10 mouse cellular contexts compared by ENCODE assay signal in the genomic region with DNA sequence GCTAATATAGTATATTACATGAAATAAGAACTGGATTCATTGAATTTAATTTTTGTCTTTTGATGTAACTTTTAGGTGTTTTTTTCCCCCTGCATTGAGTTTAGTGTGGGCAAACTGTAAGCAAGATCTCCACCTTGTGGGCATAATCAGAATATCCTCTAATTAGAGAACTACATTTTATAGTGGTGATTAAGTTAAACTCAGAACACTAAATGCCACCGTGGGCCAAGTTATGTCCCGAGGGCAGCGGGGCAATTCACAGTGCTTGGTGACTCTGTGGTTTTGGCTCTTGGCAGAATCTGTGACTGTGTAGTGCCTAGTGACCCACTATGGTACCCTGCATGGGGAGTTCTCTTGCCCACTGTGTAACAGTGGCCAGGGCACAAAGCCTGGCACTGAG. TPM values are rescaled to one million over a fixed set of nuclear protein-coding genes. Genes with fewer than 3 reads are reported as not detected.
DNase-seq lines count a peak whose midpoint lies in the region; ATAC-seq lines count a peak whose summit lies in the region.
"Had no signal": no experiment of that assay in that cellular context is flagged by ENCODE, and none has a peak within 500 bp of the region (broad histone marks: within the 10 kb centered on the region; RNA-seq: fewer than 3 reads in every experiment).

No protein-coding gene starts in this region.

- intact Hi-C loops in left cerebral cortex, postnatal 10 days (cut with DNase I): loop anchor here (2.0 to 10.0 kb wide), 6 partner anchors 201 to 746 kb away; a partner anchor contains a TSS
- intact Hi-C loops in left cerebral cortex, postnatal 36 days (cut with DNase I): loop anchor here (1.0 to 10.0 kb wide), 4 partner anchors 421 to 749 kb away; no protein-coding TSS in a partner anchor

- no peaks in the 10 kb centered on the region for H3K36me3 ChIP-seq in limb, embryonic 10.5 days
- H3K36me3 ChIP-seq: limb, embryonic 15.5 days had no signal

- H3K4me3 ChIP-seq in limb, embryonic 10.5 days: no peak overlapping the region
- H3K4me3 ChIP-seq: erythroblast, embryonic 14.5 days; limb, embryonic 15.5 days had no signal

- H3K4me1 ChIP-seq in limb, embryonic 10.5 days: peaks cover 41% of the 10 kb centered on the region

- 42% methylated on average over 3 of the region's 3 CpGs for WGBS in limb, embryonic 10.5 days

- peak; percentile 51 for ATAC-seq in activated CD4-positive, CD25-positive, alpha-beta regulatory T cell, adult 4 months

- peak; percentile 9 to 61 for DNase-seq in adrenal gland, adult (ENCODE audit: inconsistent age in 2 of 2, low spot score in 1 of 2)
- DNase-seq in adrenal gland, postnatal 10 days: no peak
- DNase-seq in left cerebral cortex, adult 11 months (ENCODE audit: low spot score): peak; percentile 49
- no peak for DNase-seq in left cerebral cortex, postnatal 10 days (ENCODE audit: extremely low spot score in 1 of 2, low spot score in 2 of 2)
- peak; percentile 33 for DNase-seq in limb, embryonic 10.5 days (ENCODE audit: low spot score)
- no peak for DNase-seq in yolk sac, embryonic 10.5 days (ENCODE audit: low spot score)
- no peak for DNase-seq in left cerebral cortex, postnatal 36 days (ENCODE audit: low spot score in 2 of 2)

- 0 out of 2 replicates have a peak, but pooled peaks cover 17% of the 10 kb centered on the region for H3K27me3 ChIP-seq in limb, embryonic 10.5 days (ENCODE audit: low read depth, poor library complexity, severe bottlenecking)

- H3K9me3 ChIP-seq in limb, embryonic 10.5 days (replicated peaks): no peaks in the 10 kb centered on the region
- H3K9me3 ChIP-seq: limb, embryonic 15.5 days had no signal

- no peak overlapping the region for H3K27ac ChIP-seq in limb, embryonic 10.5 days
- H3K27ac ChIP-seq: limb, embryonic 15.5 days had no signal

RNA-seq across cellular contexts. Expression of a gene that starts 1.1 kb away (rescaled TPM):
- total RNA-seq in adrenal gland, postnatal 10 days (2021): 1 to 10 TPM; 1.9 to 2.0 TPM
- total RNA-seq in left cerebral cortex, postnatal 10 days (2021): 10 to 100 TPM; 74.9 to 84.1 TPM
- not detected for polyA plus RNA-seq in activated CD4-positive, CD25-positive, alpha-beta regulatory T cell, adult 4 months (2017; shearing (Covaris generic))
- 16.0 and 16.4 TPM in 2 replicates for polyA plus RNA-seq in limb, embryonic 10.5 days (2016; fragmentation: Nextera tagmentation; extraction: Ambion mirVana)
- 10 to 100 TPM; 57.1 to 76.9 TPM for total RNA-seq in left cerebral cortex, postnatal 36 days (2021)
- polyA plus RNA-seq: erythroblast, embryonic 14.5 days had no signal

RNA-seq across cellular contexts. Expression of a gene that starts 45.8 kb away (rescaled TPM):
- total RNA-seq in adrenal gland, postnatal 10 days (2021): 10 to 100 TPM; 58.0 to 64.2 TPM
- 100 to 1,000 TPM; 177 to 178 TPM for total RNA-seq in left cerebral cortex, postnatal 10 days (2021)
- polyA plus RNA-seq in activated CD4-positive, CD25-positive, alpha-beta regulatory T cell, adult 4 months (2017; shearing (Covaris generic)): 1 to 10 TPM; 5.7 to 6.8 TPM
- polyA plus RNA-seq in limb, embryonic 10.5 days (2016; fragmentation: Nextera tagmentation; extraction: Ambion mirVana): 26.3 and 30.3 TPM in 2 replicates
- total RNA-seq in left cerebral cortex, postnatal 36 days (2021): 100 to 1,000 TPM; 173 to 177 TPM

Comparison
In these comparisons a context has a peak if more than half of its experiments do, and no peak if none do; other contexts are left out.
1. DNase-seq: peak in adrenal gland, adult (2 of 2), left cerebral cortex, adult 11 months (single experiment) and limb, embryonic 10.5 days (single experiment); none in adrenal gland, postnatal 10 days (single experiment), left cerebral cortex, postnatal 10 days (0 of 2), yolk sac, embryonic 10.5 days (single experiment) and left cerebral cortex, postnatal 36 days (0 of 2).
2. RNA of a gene that starts 1.1 kb away (total RNA-seq): 74.9 to 84.1 TPM in left cerebral cortex, postnatal 10 days and 57.1 to 76.9 TPM in left cerebral cortex, postnatal 36 days; 1.9 to 2.0 TPM in adrenal gland, postnatal 10 days; every median in the first group is over 10 times any median in the second.